Mouse (Mus musculus): Measurements from ENCODE around the gene Pdzd9.

Pdzd9 gene

DNA sequence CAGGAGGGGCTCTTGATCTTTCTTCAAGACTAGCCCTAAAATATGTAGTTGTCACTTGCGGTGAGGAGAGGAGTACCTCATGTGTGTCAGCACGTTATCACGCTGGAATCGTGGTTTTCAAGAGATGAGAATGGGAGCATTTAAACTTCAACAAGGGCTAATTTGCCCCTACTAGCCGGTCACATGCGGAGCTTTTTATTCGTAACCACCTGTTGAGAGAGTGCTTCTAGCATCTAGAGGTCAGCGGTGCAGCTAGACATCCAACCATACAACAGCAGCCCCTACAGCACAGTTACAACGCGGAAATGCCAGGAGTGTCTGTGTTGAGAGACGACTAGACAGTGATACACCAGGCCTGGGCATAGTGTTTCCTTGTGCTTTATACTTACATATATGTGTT is 34.3 kb downstream of the Pdzd9 start:
- no peak for DNase-seq (ENCODE audit: low read depth, low spot score)

- no peak for DNase-seq (ENCODE audit: low read depth, low spot score)
Observed at GRCm38 (mm10) chr7:120635362-120635781, 34.8 kb downstream of the Pdzd9 start.

- DNase-seq (ENCODE audit: low read depth, low spot score), result peak; percentile 94
Observed at GRCm38 (mm10) chr7:120634711-120635361, 35.3 kb downstream of the Pdzd9 start, which contains the start of gene Uqcrc2. Uqcrc2 (plus strand) TSS chr7:120635176.

DNA sequence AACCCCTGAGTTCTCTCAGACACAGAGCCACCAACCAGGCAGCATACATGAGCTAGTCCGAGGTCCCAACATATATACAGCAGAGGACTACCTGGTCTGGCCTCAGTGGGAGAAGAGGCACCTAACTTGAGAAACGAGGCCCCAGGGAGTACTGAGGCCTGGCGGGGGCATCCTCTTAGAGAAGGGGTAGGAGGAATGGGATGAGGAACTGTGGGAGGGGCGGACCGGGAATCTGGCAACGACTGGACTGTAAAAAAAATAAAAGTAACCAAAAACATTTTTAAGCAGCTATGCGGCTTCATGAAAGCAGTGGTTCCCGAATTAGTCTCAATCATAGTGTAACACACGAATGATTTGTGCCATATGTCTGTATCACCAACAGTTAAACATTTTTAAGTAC is 35.8 kb downstream of the Pdzd9 start:
- DNase-seq (ENCODE audit: low read depth, low spot score), result peak; percentile 26

DNA sequence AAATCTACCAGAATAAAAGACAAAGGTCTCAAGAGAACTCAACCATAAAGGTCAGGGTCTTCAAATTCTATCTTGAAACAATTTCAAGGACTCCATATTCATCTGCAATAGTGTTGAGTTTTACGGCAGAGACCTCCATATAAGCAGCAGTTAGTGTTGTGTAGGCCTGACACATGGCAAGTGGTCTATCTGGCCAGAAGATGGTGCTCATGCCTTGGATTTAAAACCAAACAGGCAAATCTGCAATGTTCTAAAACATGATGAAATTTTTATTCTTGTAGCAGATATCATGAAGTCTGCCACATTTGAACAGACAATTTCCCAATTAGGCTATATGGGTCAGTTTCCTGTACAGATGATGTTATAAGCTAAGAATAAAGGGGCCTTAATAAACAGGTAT is 37.6 kb downstream of the Pdzd9 start:
- DNase-seq (ENCODE audit: low read depth, low spot score), result peak; percentile 12

DNA sequence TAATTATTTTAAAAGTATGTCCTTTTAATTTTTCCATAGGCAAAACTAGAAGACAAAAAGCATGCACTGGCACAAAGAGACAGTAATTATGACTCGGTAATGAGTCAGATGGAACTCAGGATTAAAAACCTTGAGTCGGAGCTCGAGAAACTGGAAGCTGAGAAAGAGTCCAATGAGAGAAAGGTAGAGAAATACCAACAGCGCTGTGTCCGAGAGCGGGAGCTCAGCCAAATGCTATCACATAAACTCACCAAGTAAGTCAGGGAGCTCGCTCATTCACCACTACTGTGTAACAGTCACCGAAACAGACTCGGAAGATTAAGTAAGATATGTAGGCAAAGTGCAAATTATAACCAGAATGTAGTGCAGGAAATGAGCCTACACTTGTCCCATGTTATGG is 49.3 kb downstream of the Pdzd9 start:
- no peak for DNase-seq (ENCODE audit: low read depth, low spot score)

- DNase-seq (ENCODE audit: low read depth, low spot score), result no peak
Observed at GRCm38 (mm10) chr7:120620075-120620771, 49.9 kb downstream of the Pdzd9 start.
